Mouse (Mus musculus) heart, embryonic 13.5 days (tissue): ENCODE results near the gene Tex101. TPM values are rescaled to one million over a fixed set of nuclear protein-coding genes. Genes with fewer than 3 reads are reported as not detected.

Experiments
- ATAC-seq: fragments of 200-750 bp; cut with Nextera tagmentation; 2 replicates; pipeline ENCODE4 v1.8.0; 2017; ENCODE audit warnings: moderate TSS enrichment; ENCODE audit not compliant: insufficient number of reproducible peaks, low FRiP score, low TSS enrichment; ENCODE audit errors: extremely low read depth
- H3K27ac ChIP-seq: fragments of 300-500 bp; sonication (generic); replicated peaks from 2 replicates; pipeline ENCODE4 v1.5.1; 2015; ENCODE audit warnings: moderate library complexity, mild to moderate bottlenecking, inconsistent platforms
- H3K27me3 ChIP-seq: fragments of 300-500 bp; sonication (generic); replicated peaks from 2 replicates; pipeline ENCODE4 v1.6.1; 2015; ENCODE audit warnings: mild to moderate bottlenecking, inconsistent platforms
- H3K36me3 ChIP-seq: fragments of 300-500 bp; sonication (generic); 2 replicates; pipeline ENCODE4 v1.6.1; 2015; ENCODE audit warnings: mild to moderate bottlenecking, inconsistent platforms
- H3K4me1 ChIP-seq: fragments of 300-500 bp; sonication (generic); 2 replicates; pipeline ENCODE4 v1.6.1; 2015; ENCODE audit warnings: inconsistent platforms
- H3K4me2 ChIP-seq: fragments of 300-500 bp; sonication (generic); 2 replicates; pipeline ENCODE4 v1.6.1; 2015; ENCODE audit warnings: inconsistent platforms, mild to moderate bottlenecking, moderate library complexity
- H3K4me3 ChIP-seq: fragments of 300-500 bp; sonication (generic); 2 replicates; pipeline ENCODE4 v1.5.1; 2015; ENCODE audit warnings: moderate library complexity, mild to moderate bottlenecking, inconsistent platforms
- H3K9ac ChIP-seq: fragments of 300-500 bp; sonication (generic); 2 replicates; pipeline ENCODE4 v1.6.1; 2015; ENCODE audit warnings: inconsistent platforms, mild to moderate bottlenecking, moderate library complexity
- H3K9me3 ChIP-seq: fragments of 300-500 bp; sonication (generic); 2 replicates; pipeline ENCODE4 v1.6.1; 2016; ENCODE audit warnings: inconsistent platforms
- WGBS: fragments of 180-500 bp; shearing (Covaris S2); methylation state at CpG from one replicate; pipeline ENCODE4 v1.1.7; 2015; ENCODE audit warnings: mixed read lengths; 5-methylcytosine and 5-hydroxymethylcytosine counted together
- polyA plus RNA-seq: library from polyadenylated mRNA; unstranded; fragments of >200 nt; fragmentation: Nextera tagmentation; extraction: Ambion mirVana; gene quantifications from 2 replicates; pipeline ENCODE4 v1.2.1, GENCODE M21; 2015

Gene Tex101
- polyA plus RNA-seq, 1 experiment from 2014 or later = not detected

DNA sequence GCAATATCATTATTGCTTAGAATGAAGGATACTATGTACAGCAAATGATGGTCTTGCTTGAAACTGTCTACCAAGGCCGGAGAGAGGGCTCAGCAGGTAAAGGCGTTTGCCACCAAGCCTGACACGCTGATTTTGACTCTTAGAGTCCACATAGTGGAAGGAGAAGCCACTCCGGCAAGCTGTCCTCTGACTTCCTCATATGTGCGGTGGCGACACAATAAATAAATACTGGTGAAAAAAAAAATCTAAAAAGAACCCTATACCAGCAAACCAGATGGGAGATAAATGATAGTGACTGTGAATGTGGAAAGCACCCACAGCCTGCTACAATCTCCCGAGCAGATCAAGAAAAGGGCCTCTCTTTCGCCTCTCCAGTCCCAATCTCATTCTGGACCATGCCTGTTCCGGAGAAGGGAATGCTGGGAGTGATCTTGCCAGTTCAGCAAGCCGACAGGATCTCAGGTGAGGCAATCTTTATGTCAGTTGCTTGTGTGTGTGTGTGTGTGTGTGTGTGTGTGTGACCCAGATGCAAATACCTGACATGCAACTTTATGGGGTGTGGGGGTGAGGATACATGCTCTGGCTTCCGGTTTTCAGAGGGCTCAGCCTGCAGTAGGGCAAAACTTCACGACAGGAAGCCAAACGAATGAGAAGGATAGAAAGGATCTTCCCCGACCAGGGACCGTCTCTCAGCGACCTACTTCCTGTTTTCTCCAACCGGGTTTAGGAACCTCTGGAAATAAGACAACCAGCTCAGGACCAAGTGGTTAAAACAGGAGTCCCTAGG lies 15.2 kb downstream of the Tex101 start:
- 57% methylated on average over 17 of the region's 17 CpGs for WGBS
- H3K4me2 ChIP-seq = no peak overlapping the region
- no peaks in the 10 kb centered on the region for H3K27me3 ChIP-seq
- no peaks in the 10 kb centered on the region for H3K9me3 ChIP-seq
- no peak for ATAC-seq
- H3K4me1 ChIP-seq = no peaks in the 10 kb centered on the region
- H3K4me3 ChIP-seq = no peak overlapping the region
- no peak overlapping the region for H3K27ac ChIP-seq
- H3K36me3 ChIP-seq = no peaks in the 10 kb centered on the region
- H3K9ac ChIP-seq = no peak overlapping the region

DNA sequence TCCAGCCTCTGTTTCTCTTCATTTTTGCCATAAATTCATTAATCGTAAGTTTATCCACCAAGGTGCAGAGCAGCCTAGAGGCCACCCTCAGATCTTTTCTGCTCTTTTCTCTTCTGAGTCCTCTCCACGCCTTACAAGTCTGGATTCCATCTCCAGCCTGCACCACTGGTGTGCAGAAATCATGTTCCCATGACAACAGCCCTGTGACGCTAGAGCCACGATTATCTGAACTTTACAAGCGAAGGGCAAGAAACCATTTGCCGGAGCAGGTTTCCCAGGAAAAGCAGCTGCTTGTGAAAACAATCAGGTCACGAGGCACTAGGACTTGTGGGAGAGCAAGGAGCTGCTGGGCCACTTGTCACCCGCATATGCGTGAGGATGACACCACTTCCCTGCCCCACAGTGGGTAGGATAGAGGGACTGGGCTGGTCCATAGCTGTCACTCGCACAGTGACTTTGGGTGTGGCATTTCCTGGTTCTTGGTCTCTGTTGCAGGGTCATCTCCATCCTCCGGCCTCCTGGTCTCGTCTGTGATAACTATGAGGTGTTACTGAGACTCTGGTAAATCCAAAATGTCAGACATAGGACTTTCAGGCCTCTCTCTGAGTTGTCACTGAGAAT lies 16.6 kb downstream of the Tex101 start:
- H3K4me1 ChIP-seq = no peaks in the 10 kb centered on the region
- no peaks in the 10 kb centered on the region for H3K9me3 ChIP-seq
- 43% methylated on average over 12 of the region's 12 CpGs for WGBS
- H3K4me2 ChIP-seq = no peak overlapping the region
- H3K27me3 ChIP-seq = no peaks in the 10 kb centered on the region
- no peak overlapping the region for H3K4me3 ChIP-seq
- H3K27ac ChIP-seq = no peak overlapping the region
- no peak for ATAC-seq
- H3K9ac ChIP-seq = no peak overlapping the region
- no peaks in the 10 kb centered on the region for H3K36me3 ChIP-seq

DNA sequence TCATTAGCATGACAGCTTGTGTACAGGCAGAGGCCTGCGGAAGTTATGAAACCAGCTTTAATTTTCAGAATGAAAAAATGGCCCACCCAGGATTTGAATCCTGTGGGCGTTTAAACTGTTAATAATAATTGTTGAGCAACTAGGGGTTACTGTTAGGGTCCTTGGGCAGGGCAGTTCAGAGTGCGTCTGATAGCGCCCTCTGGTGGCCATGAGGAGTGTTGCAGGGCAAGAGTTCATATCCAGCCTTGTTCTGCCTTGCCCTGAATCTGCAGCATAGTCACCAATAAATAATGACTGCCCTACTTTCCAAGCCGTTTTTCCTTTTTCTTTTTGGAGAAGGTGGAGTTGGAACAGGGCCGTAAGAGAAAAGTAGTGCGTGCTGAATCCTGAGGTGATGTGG lies 22.8 kb downstream of the Tex101 start:
- WGBS = 19% methylated on average over 7 of the region's 7 CpGs
- H3K27me3 ChIP-seq = no peaks in the 10 kb centered on the region
- no peaks in the 10 kb centered on the region for H3K9me3 ChIP-seq
- ATAC-seq = no peak
- no peaks in the 10 kb centered on the region for H3K4me1 ChIP-seq
- H3K9ac ChIP-seq = no peak overlapping the region
- no peaks in the 10 kb centered on the region for H3K36me3 ChIP-seq
- no peak overlapping the region for H3K4me2 ChIP-seq
- no peak overlapping the region for H3K27ac ChIP-seq
- H3K4me3 ChIP-seq = no peak overlapping the region

DNA sequence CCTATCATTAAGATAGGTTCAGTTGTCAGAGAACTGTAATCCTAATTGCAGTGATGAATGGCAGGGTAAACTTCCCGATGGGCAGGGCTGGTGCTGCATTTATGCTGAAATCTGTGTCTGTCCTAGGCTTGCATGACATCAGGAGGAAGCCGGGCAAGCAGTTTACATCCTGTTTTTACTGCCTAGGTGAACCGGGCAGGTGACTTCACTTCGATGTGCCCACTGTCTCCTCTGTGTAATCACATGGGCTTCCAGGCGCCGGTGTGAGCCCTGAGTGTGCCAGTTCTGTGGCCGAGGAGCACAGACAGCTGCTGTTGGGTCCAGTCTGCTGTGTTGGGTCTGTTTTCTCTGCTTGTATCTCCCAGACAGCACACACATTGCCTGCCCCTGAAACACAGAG lies 30.0 kb downstream of the Tex101 start:
- H3K9me3 ChIP-seq = no peaks in the 10 kb centered on the region
- WGBS = 68% methylated on average over 7 of the region's 7 CpGs
- no peak for ATAC-seq

DNA sequence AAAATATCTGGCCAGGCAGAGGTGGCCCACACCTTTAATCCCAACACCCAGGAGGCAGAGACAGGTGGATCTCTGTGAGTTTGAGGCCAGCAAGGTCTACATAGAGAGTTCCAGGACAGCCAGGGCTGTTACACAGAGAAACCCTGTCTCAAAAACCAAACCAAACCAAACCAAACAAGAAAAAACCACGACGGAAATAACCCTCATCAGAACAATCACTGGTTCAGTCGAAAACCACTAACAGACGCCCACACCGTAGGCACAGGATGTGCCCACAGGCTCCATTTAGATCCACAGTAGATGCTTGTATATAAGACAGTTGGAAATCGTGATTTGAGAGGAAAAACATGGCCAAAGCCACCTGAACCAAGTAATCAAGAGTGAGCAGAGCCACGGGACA lies 31.5 kb downstream of the Tex101 start:
- H3K36me3 ChIP-seq = no peaks in the 10 kb centered on the region
- no peak overlapping the region for H3K9ac ChIP-seq
- no peak for ATAC-seq
- H3K4me1 ChIP-seq = no peaks in the 10 kb centered on the region
- H3K4me2 ChIP-seq = no peak overlapping the region
- H3K27ac ChIP-seq = no peak overlapping the region
- H3K27me3 ChIP-seq = peaks cover 54% of the 10 kb centered on the region
- no peaks in the 10 kb centered on the region for H3K9me3 ChIP-seq
- 68% methylated on average over 7 of the region's 7 CpGs for WGBS
- no peak overlapping the region for H3K4me3 ChIP-seq

More for the DNA sequence above, 30.0 kb downstream of the Tex101 start:
- no peaks in the 10 kb centered on the region for H3K36me3 ChIP-seq
- H3K4me1 ChIP-seq = no peaks in the 10 kb centered on the region
- H3K4me3 ChIP-seq = no peak overlapping the region
- no peak overlapping the region for H3K27ac ChIP-seq
- H3K9ac ChIP-seq = no peak overlapping the region
- peaks cover 39% of the 10 kb centered on the region for H3K27me3 ChIP-seq
- H3K4me2 ChIP-seq = no peak overlapping the region

DNA sequence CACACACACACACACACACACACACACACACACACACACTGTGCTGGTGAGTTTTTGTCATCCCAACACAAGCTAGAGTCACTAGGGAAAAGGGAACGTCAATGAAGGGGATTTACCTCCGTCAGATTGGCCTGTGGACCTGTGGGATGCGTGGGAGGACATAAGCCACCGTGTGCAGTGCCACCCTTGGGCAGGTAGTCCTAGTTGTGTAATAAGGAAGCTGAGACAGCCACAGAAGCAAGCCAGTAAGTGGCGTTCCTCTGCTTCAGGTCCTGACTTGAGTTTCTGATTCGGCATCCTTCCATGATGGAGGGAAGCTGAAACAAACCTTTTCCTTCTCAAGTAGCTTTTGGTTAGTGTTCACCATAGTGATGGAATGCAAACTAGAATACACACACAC lies 32.0 kb downstream of the Tex101 start:
- H3K36me3 ChIP-seq = no peaks in the 10 kb centered on the region
- ATAC-seq = no peak
- H3K4me3 ChIP-seq = no peak overlapping the region
- 78% methylated on average over 6 of the region's 6 CpGs for WGBS
- peaks cover 59% of the 10 kb centered on the region for H3K27me3 ChIP-seq
- H3K9me3 ChIP-seq = no peaks in the 10 kb centered on the region
- no peaks in the 10 kb centered on the region for H3K4me1 ChIP-seq
- no peak overlapping the region for H3K4me2 ChIP-seq
- H3K27ac ChIP-seq = no peak overlapping the region
- H3K9ac ChIP-seq = no peak overlapping the region

DNA sequence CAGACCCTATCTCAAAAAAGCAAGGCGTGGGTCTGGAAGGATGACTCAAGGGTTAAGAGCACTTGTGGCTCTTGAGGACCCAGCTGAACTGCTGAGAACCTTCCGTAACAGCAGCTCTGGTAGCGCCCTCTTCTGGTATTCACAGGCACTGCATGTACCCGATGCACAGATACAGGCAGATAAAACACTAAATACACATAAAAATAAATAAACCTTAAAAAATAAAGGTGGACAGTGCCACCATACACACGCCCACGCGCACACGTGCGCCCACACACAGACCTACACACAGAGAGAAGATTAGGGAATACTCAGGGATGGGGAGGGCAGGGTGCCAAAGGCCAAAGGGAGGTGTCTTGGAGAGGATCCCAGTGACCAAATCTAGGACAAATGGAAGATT lies 34.0 kb downstream of the Tex101 start:
- peaks cover 10% of the 10 kb centered on the region for H3K4me1 ChIP-seq
- no peaks in the 10 kb centered on the region for H3K36me3 ChIP-seq
- no peak overlapping the region for H3K4me3 ChIP-seq
- no peak for ATAC-seq
- H3K27ac ChIP-seq = no peak overlapping the region
- no peak overlapping the region for H3K4me2 ChIP-seq
- no peak overlapping the region for H3K9ac ChIP-seq
- H3K27me3 ChIP-seq = peaks cover 79% of the 10 kb centered on the region
- no peaks in the 10 kb centered on the region for H3K9me3 ChIP-seq
- WGBS = 9% methylated on average over 9 of the region's 9 CpGs

DNA sequence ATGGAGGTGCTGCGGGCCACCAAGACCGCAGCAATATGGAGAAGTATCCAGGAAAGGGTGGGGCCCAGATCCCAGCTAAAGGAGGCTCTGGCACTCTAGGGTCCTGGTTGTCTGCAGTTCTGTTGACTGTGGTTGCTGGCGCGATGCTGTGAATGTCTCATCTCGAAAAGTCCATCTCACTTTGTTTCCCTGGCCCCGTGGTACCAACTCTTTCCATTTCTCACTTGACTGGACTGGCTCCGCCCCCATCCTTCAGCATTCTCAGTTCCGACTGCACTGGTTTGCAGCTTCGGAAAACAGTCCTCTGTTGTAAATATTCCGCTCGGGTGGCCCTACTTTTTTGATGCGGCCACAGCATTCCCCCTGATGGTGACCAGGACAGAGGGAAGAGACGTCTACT lies 36.0 kb downstream of the Tex101 start:
- 59% methylated on average over 13 of the region's 13 CpGs for WGBS
- Histone ChIP-seq H3K27me3 (peaks cover 91% of the 10 kb centered on the region), H3K9ac (no peak overlapping the region), H3K4me2 (no peak overlapping the region), H3K36me3 (no peaks in the 10 kb centered on the region), H3K9me3 (no peaks in the 10 kb centered on the region), H3K4me1 (peaks cover 11% of the 10 kb centered on the region), H3K4me3 (no peak overlapping the region), H3K27ac (no peak overlapping the region)
- no peak for ATAC-seq

DNA sequence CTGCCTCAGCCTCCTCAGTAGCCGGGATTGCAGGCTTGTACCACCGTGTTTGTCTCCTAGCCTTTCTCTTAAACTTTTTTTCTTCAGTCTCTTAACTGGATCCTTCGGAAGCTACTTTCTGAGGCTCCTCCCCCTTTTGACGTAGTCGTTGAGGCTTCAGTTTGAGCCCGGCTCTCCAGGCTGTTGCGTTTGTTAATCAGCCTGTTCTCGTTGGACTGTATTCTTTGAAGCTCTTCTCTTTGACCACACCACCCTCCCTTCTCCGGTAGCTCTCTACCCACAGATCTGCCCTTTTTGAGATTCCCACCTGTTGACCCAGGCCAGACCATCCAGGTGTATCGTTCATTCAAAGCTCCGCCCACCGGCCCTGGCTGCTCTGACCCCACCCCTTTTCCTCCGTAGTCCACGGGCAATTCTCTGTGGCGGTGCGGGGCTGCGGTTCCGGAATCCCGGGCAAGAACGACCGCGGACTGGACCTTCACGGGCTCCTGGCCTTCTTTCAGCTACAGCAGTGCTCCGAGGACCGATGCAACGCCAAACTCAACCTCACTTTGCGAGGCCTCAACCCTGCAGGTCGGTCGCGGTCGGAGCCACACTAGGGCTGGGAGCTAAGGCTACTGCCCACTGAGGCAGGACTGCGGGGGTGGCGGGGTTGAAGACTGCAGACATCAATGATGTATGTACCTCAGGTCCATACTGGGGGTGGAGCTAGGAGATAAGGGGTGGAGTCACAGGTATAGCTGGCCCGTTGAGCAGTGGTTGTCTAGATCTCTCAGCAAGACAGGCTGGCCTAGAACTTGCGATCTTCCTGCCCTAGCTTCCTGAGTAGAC lies 38.2 kb downstream of the Tex101 start:
- 4% methylated on average over 35 of the region's 35 CpGs for WGBS
- peak; percentile 19; the same call in 1 of the 2 replicates for ATAC-seq
- peak overlapping the region; percentile 56; the same call in 1 of the 2 replicates for H3K9ac ChIP-seq
- H3K4me1 ChIP-seq = peaks cover 11% of the 10 kb centered on the region
- H3K4me3 ChIP-seq = peak overlapping the region; percentile 48
- no peaks in the 10 kb centered on the region for H3K9me3 ChIP-seq
- H3K27ac ChIP-seq = no peak overlapping the region
- H3K36me3 ChIP-seq = no peaks in the 10 kb centered on the region
- peak overlapping the region; percentile 75 for H3K4me2 ChIP-seq
- H3K27me3 ChIP-seq = peaks cover 88% of the 10 kb centered on the region

DNA sequence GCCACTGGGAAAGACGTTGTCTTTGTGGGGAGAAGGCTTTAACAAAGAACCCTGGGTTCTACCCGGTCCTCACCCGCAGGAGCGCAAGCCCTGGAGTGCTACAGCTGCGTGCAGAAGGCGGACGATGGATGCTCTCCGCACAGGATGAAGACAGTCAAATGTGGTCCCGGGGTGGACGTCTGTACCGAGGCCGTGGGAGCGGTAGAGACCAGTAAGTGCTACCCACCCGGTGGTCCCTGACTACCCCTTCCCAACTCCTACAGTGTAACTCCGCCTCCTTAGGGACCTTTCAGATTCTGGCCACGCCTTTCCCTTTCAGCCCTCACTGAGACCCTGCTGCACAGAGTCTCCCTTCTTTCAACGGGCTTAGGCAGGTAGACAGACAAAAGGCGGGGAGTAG lies 39.4 kb downstream of the Tex101 start:
- Histone ChIP-seq H3K4me1 (peaks cover 11% of the 10 kb centered on the region), H3K4me3 (no peak overlapping the region), H3K9me3 (no peaks in the 10 kb centered on the region), H3K9ac (no peak overlapping the region), H3K27me3 (peaks cover 78% of the 10 kb centered on the region), H3K27ac (no peak overlapping the region), H3K36me3 (no peaks in the 10 kb centered on the region), H3K4me2 (peak overlapping the region; percentile 31; the same call in 1 of the 2 replicates)
- 1% methylated on average over 18 of the region's 18 CpGs for WGBS
- ATAC-seq = no peak

DNA sequence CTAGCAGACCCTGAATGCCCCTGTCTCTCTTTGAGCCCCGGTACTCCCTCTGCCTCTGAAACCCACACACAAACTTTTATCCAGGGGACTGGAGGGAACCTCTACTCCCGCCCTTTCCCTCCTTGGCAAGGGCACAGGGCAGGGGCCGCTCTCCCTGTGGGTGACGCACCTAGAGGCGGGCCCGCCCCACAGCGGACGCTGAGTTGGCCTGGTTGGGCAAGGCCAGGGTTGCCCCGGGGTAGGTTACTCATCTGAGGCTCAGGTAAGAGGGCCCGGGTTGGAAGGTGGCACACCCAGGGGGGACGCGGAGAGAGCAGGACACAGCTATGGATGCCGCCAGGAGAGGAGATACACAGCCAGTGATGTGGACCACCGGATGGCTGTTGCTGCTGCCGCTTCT lies 40.2 kb downstream of the Tex101 start, which contains the start of gene Lypd3:
TSS of gene Lypd3 (plus strand) at position 287 of the 400 bp plus-strand sequence.
- Histone ChIP-seq H3K4me2 (peak within 1 kb of the TSS; percentile 31; the same call in 1 of the 2 replicates), H3K4me1 (peaks cover 11% of the 10 kb centered on the region), H3K27me3 (peaks cover 70% of the 10 kb centered on the region), H3K9me3 (no peaks in the 10 kb centered on the region), H3K4me3 (no peak within 1 kb of the TSS), H3K27ac (no peak within 1 kb of the TSS), H3K9ac (no peak within 1 kb of the TSS), H3K36me3 (no peaks in the 10 kb centered on the region)
- ATAC-seq = no peak
- 18% methylated on average over 15 of the region's 15 CpGs for WGBS
